Mouse (Mus musculus) cortical plate, adult 2 months (tissue): ENCODE measurements at regions not wholly inside any gene's neighbourhood (a gene's known extent, or its start where the extent isn't known, plus 50 kb on each side); places are given as distances from the start of the nearest gene placed in this dataset.

Source experiments
- H3K27ac ChIP-seq: fragments of 200-500 bp; 2 replicates; pipeline ENCODE4 v1.5.1; 2012; ENCODE audit warnings: low read length, control low read depth, inconsistent platforms; ENCODE audit not compliant: insufficient read depth
- H3K4me1 ChIP-seq: fragments of 200-500 bp; 2 replicates; pipeline ENCODE4 v1.6.1; 2011; ENCODE audit warnings: low read length; ENCODE audit not compliant: control insufficient read depth, insufficient read depth
- H3K4me3 ChIP-seq: fragments of 200-500 bp; 2 replicates; pipeline ENCODE4 v1.5.1; 2011; ENCODE audit warnings: mild to moderate bottlenecking, low read length, control low read depth; ENCODE audit not compliant: insufficient read depth
- CTCF ChIP-seq: fragments of 200-500 bp; IDR thresholded peaks from 2 replicates; pipeline ENCODE4 v1.5.1; 2011; ENCODE audit warnings: mild to moderate bottlenecking, control low read depth, low read length; ENCODE audit not compliant: insufficient read depth; ENCODE audit errors: extremely low read depth
- POLR2A ChIP-seq: fragments of 200-500 bp; IDR thresholded peaks from 2 replicates; pipeline ENCODE4 v1.6.1; 2011; ENCODE audit warnings: mild to moderate bottlenecking, low read length, control low read depth; ENCODE audit not compliant: insufficient read depth; ENCODE audit errors: extremely low read depth

GRCm38 (mm10) chr16:78490245-78490644, 86.3 kb downstream of the D16Ertd472e start:
- Histone ChIP-seq H3K27ac (no peak overlapping the region), H3K4me3 (no peak overlapping the region), H3K4me1 (no peaks in the 10 kb centered on the region)
- TF ChIP-seq CTCF, result no peak
- TF ChIP-seq POLR2A, result no peak

- H3K4me1 ChIP-seq, result no peaks in the 10 kb centered on the region
- H3K4me3 ChIP-seq, result no peak overlapping the region
- no peak overlapping the region for H3K27ac ChIP-seq
- no peak for TF ChIP-seq POLR2A
- no peak for TF ChIP-seq CTCF
Measured at GRCm38 (mm10) chr16:78489604-78490003, 86.9 kb downstream of the D16Ertd472e start.

- TF ChIP-seq CTCF (no peak), POLR2A (no peak)
- Histone ChIP-seq H3K4me3 (no peak overlapping the region), H3K4me1 (no peaks in the 10 kb centered on the region), H3K27ac (no peak overlapping the region)
Measured at GRCm38 (mm10) chr16:78486531-78486930, 90.0 kb downstream of the D16Ertd472e start.

- Histone ChIP-seq H3K27ac (no peak overlapping the region), H3K4me1 (no peaks in the 10 kb centered on the region), H3K4me3 (no peak overlapping the region)
- TF ChIP-seq CTCF, result no peak
- no peak for TF ChIP-seq POLR2A
Measured at GRCm38 (mm10) chr16:78484319-78484718, 92.2 kb downstream of the D16Ertd472e start.

- Histone ChIP-seq H3K4me1 (no peaks in the 10 kb centered on the region), H3K4me3 (no peak overlapping the region), H3K27ac (no peak overlapping the region)
- TF ChIP-seq CTCF (no peak), POLR2A (no peak)
Measured at GRCm38 (mm10) chr16:78481571-78481970, 94.9 kb downstream of the D16Ertd472e start.

- no peak for TF ChIP-seq POLR2A
- H3K4me1 ChIP-seq, result no peaks in the 10 kb centered on the region
- no peak overlapping the region for H3K4me3 ChIP-seq
- no peak overlapping the region for H3K27ac ChIP-seq
Measured at GRCm38 (mm10) chr16:78481065-78481464, 95.4 kb downstream of the D16Ertd472e start.

- no peaks in the 10 kb centered on the region for H3K4me1 ChIP-seq
- H3K27ac ChIP-seq, result no peak overlapping the region
- no peak for TF ChIP-seq POLR2A
Measured at GRCm38 (mm10) chr16:78480261-78480660, 96.2 kb downstream of the D16Ertd472e start.

GRCm38 (mm10) chr16:78473456-78473855, 96.5 kb upstream of the Btg3 start:
- H3K4me1 ChIP-seq, result no peaks in the 10 kb centered on the region
- no peak overlapping the region for H3K4me3 ChIP-seq
- H3K27ac ChIP-seq, result no peak overlapping the region
- TF ChIP-seq CTCF, result no peak
- TF ChIP-seq POLR2A, result no peak

More at GRCm38 (mm10) chr16:78480261-78480660, 96.2 kb downstream of the D16Ertd472e start:
- H3K4me3 ChIP-seq, result no peak overlapping the region

GRCm38 (mm10) chr16:78459996-78460395, 83.0 kb upstream of the Btg3 start:
- no peak overlapping the region for H3K27ac ChIP-seq
- no peaks in the 10 kb centered on the region for H3K4me1 ChIP-seq
- H3K4me3 ChIP-seq, result no peak overlapping the region
- TF ChIP-seq POLR2A (no peak), CTCF (no peak)

- Histone ChIP-seq H3K27ac (no peak overlapping the region), H3K4me1 (no peaks in the 10 kb centered on the region), H3K4me3 (no peak overlapping the region)
- TF ChIP-seq CTCF, result no peak
- TF ChIP-seq POLR2A, result no peak
Measured at GRCm38 (mm10) chr16:78457731-78458151, 80.7 kb upstream of the Btg3 start.

GRCm38 (mm10) chr16:78456345-78456744, 79.4 kb upstream of the Btg3 start:
- TF ChIP-seq POLR2A, result no peak
- no peak for TF ChIP-seq CTCF
- H3K4me3 ChIP-seq, result no peak overlapping the region
- no peaks in the 10 kb centered on the region for H3K4me1 ChIP-seq
- no peak overlapping the region for H3K27ac ChIP-seq

GRCm38 (mm10) chr16:78454509-78454908, 77.5 kb upstream of the Btg3 start:
- no peaks in the 10 kb centered on the region for H3K4me1 ChIP-seq
- TF ChIP-seq CTCF, result no peak
- no peak for TF ChIP-seq POLR2A
- H3K4me3 ChIP-seq, result no peak overlapping the region
- H3K27ac ChIP-seq, result no peak overlapping the region
